Mouse (Mus musculus): Measurements from ENCODE around the gene Ripk3.
A peak's percentile ranks its signal among the peaks of the same experiment; 100 is the strongest.

The Ripk3 gene

DNA sequence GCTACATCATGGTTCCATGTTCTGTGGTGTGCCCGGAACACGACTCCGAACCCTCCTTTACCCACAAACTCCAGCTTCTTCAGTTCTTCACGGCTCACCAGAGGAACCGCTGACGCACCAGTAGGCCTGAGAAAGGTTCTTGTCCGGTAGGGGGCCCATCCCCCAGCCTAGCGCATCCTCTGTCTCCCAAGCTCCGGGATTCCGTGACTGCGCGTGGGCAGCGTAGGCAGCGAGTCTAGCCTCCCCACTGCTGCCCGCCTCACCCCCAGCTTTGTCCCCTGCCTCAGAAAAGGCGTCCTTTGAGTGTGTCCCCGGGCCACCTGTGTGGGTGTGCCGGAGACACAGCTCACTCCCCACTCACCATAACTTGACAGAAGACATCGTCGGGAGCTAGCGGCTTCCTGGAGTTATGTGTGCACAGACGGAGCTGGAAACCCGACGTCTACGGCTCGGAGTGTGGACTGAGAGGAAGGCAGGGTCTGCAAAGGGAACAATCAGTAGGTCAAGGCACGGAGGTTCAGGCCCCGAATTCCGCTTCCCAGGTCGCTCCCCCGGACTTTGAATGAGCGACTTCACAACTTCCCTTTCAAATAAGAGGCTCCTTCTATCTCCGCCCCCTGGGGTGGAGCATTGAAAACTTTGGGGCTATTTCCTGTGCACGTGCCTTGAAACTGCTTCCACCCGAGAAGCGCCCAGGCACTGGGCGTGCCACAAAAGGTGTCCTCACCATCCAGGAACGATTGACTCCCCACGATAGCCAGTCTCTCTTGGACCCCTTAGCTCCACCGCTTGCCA, at the start of gene Ripk3:
Gene Ripk3 (minus strand): TSS at position 610 of the 795 bp plus-strand sequence.
- no peak for DNase-seq (ENCODE audit: low spot score)

DNA sequence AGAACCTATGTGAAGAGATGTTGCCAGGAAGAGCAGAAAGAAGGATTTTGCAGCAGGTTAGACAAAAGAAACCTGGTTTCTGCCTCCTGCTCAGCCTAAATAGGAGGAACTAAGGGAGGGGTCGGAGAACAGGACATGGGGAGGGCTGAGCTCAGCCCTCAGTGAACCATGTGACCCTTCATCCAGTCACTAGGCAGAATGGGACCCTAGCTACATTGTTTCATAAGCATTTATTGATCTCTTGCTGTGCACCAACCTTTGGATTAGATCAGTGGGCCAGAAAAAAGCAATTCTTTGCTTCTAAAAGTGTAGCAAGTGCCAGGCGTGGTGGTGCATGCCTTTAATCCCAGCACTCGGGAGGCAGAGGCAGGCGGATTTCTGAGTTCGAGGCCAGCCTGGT, 49.6 kb upstream of the Ripk3 start:
- DNase-seq (ENCODE audit: low spot score), result no peak

DNA sequence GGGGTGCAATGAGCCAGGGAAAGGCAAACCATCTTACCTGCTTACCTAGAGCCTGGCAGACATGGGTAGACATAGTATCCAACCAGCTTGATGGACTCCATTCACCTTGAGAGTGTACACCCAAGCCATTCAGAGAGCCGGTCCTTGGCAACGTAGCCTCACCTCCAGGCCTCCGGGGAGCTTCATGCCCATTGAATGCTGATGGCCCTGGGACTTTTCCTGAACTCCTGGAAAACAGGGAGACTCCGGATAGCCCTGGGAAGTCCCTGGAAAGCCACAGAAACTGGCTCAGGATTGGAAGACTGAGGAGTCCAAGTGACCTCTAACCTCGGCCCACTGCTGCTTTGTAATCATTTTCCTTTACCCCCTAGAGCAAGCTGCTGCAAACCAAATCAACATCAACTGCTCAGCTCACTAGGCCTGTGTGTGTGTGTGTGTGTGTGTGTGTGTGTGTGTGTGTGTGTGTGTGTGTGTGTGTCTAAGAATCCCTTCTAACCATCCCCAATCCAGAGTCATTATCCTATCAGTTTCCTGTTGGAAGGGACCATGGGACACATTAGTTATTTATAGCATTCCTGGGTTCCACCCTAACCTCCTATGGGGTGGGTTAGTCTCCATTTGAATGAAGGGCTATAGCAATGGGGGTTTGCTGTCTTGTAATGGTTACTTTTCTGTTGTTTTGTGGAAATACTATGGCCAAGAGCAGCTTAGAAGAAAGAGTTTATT, 46.3 kb upstream of the Ripk3 start:
- no peak for DNase-seq (ENCODE audit: low spot score)

DNA sequence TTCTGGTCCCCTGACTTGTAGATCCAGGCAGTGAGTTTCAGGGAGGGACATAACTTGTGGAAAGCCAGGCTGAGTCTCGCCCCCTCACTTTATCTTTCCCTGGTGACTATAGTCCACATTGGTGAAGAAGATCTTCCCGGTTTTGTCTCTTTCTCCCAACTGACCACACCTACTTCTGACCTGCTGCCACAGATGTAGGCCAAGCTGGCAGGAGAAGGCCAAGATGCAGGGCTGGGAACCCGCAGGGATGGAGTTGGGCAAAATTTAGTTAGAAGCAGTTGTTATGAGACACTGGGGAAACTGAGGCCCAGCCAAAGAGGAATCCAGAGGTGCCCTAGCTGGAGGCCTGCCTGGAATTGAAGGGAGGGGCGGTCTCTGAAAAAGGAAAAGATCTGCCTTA, 44.5 kb upstream of the Ripk3 start:
- no peak for DNase-seq (ENCODE audit: low spot score)

DNA sequence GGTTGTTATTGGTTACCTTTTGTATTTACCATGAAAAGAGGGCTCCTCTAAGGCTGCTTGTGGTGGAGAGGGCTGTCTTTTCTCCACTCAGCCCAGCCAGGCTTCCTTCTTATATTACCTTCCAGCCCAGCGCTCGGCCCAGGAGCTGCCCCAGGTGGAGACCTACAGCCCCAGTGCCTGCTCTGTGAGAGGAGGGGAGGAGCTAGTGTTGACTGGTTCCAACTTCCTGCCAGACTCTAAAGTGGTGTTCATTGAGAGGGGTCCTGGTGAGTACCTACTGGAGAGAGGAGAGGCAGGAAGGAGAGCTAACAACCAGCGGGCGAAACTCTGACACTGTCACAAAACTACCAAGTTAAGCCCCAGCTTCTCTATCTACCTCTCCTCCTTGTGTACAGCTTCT, 41.7 kb upstream of the Ripk3 start:
- no peak for DNase-seq (ENCODE audit: low spot score)

DNA sequence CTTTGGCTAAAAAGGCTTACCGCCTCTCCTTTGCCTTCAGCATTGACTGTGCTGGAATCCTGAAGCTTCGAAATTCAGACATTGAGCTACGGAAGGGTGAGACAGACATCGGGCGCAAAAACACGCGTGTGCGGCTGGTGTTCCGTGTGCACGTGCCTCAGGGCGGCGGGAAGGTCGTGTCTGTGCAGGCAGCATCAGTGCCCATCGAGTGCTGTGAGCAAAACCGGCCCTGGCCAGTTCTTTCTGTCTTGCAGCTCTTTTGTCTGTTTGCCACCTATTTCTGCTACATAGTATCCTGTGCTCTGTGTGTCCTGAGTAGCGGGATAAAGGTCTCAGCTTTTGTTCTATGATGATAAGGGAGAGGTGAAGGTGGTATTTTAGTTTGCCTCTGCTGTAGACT, 41.2 kb upstream of the Ripk3 start:
- no peak for DNase-seq (ENCODE audit: low spot score)

DNA sequence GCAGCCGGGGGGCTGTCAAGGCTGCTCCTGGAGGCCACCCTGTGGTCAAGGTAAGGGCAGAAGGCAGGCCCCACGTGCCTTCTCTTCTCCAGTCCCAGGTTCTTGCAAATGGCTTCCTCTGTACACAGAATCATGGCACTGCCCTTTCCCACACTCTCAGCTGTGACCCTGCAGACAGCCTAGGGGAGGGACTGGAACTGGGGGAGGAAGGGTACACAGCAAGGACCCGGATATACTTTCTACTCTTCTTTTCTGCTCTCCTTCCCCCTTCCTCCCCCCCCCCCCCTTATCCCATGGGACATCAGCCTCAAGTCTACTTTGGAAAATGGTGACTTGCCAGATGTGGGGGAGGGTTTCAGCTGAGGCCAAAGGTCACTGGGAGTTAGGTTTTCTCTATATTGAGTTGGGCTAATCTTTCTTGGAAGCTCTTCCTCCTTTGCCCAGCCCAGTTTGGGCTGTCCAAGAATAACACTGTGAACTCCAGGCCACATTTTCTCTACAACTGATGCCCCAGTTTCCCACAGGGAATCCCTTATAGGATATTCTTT, 40.1 kb upstream of the Ripk3 start:
- no peak for DNase-seq (ENCODE audit: low spot score)

DNA sequence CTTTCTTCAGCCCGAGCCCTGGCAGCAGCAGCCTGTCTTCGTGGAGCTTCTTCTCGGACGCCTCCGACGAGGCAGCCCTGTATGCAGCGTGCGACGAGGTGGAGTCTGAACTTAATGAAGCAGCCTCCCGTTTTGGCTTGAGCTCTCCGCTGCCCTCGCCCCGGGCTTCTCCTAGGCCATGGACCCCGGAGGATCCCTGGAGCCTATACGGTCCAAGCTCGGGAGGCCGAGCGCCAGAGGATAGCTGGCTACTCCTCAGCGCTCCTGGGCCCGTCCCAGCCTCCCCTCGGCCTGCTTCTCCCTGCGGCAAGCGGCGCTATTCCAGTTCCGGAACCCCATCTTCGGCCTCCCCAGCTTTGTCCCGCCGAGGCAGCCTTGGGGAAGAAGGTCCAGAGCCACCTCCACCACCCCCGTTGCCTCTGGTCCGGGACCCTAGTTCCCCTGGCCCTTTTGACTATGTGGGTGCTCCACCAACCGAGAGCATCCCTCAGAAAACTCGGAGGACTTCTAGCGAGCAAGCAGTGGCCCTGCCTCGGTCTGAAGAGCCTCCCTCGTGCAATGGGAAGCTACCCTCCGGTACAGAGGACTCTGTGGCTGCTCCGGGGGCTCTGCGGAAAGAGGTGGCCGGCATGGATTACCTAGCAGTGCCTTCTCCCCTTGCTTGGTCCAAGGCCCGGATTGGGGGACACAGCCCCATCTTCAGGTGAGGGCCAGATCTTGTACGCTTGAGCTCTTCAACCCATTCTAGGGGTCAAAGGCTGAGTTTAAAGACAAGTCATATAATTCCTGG, 38.1 kb upstream of the Ripk3 start:
- no peak for DNase-seq (ENCODE audit: low spot score)

DNA sequence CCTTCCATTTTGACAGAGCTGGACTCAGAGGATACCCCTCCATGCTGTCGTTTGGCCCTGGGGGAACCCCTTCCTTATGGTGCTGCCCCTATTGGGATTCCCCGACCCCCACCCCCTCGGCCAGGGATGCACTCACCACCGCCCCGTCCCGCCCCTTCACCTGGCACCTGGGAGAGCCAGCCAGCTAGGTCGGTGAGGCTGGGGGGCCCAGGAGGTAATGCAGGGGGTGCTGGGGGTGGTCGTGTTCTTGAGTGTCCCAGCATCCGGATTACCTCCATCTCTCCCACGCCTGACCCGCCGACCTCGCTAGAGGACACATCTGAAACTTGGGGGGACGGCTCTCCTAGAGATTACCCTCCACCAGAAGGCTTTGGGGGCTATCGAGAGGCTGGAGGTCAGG, 37.5 kb upstream of the Ripk3 start:
- no peak for DNase-seq (ENCODE audit: low spot score)

DNA sequence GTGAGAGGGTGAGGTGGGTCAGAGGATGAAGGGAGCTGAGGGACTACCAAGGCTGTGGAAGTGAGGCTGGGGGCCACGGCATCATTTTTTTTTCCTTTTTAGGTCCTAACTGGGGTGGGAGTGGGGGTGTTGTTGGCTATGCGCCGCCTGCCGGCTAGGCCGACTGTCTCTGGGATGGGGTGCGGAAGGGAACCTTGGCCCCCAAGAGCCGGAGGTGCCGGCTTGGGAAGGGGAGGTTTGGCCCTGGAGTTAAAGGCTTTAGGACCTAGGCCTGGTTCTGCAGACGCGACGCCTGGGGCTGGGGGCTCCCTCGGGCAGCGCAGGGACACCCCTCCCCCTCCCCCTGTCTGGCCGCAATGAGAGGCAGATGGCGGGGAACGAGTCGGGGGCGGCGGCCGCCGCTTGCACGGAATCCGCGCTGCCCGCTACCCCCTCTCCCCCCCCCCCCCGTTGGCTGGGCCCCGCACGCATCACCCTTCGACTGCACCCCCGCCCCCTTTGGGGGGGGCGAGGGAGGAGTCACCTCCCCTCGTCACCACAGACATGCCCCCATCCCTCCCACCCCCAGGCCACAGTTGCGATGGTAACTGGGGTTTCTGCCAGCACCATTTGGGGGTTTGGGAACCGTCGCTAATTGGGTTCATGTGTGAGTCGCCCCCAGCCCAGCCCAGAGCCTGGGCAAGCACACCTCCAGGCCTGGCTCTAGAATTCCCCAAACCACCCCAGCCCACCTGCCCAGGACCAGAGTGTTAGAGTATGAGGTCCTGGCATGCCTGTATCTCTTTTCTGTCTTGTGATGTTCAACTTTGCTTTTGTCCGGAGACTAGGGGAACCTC, 36.8 kb upstream of the Ripk3 start:
- no peak for DNase-seq (ENCODE audit: low spot score)

DNA sequence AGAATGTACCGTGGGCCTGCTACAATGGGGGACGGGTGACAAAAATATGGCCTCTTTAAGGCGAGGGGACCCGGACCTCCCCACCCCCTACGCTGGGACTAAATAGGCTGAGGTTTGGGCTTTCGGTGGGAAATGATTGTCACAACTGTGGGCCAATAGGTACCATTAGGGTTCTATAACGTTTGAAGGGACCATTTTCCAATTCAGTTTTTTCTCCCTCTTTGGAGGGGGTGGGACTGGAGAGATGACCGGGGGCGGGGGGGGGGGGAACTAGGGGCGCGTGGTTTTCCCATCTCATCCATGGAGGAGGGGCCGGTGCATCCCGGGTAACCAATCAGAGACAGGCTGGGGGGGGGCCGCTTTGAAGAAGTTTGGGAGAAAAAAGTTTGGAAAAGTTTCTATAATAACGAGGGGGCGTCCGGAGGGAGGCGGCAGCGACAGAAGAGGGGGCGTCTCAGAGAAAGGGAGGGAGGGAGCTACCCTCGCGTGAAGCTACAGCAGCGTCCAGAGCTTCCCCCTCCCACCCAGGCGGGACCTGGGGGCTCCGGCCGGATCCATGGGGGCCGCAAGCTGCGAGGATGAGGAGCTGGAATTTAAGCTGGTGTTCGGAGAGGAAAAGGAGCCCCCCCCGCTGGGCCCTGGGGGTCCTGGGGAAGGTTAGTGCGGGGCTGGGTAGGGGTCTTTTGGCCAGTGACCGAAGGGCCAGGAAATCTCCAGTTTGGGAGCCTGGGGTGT, 36.0 kb upstream of the Ripk3 start:
- no peak for DNase-seq (ENCODE audit: low spot score)

DNA sequence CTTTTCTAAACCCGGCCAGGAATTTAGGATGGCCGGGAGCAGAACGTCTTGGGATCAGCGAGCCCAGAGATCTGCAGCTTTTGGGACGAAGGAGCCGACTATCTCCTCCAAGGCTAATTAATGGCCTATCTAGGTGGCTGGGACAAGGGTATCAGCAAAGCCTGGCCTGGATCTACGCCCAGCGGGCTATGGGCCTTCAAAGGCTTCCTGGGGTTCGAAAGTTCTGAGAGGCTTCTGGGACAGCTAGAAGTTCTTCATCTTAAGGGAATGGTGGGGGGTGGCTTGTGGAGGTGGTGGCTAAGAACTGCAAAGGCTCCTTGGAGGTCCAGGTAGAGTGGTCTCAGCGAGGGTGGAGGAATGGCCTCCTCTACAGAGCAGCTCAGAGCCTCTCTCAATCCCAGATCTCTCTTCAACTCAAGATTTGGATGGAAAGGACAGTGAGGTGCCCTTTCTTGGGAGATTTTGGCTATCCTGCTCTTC, 35.4 kb upstream of the Ripk3 start:
- DNase-seq (ENCODE audit: low spot score), result no peak

DNA sequence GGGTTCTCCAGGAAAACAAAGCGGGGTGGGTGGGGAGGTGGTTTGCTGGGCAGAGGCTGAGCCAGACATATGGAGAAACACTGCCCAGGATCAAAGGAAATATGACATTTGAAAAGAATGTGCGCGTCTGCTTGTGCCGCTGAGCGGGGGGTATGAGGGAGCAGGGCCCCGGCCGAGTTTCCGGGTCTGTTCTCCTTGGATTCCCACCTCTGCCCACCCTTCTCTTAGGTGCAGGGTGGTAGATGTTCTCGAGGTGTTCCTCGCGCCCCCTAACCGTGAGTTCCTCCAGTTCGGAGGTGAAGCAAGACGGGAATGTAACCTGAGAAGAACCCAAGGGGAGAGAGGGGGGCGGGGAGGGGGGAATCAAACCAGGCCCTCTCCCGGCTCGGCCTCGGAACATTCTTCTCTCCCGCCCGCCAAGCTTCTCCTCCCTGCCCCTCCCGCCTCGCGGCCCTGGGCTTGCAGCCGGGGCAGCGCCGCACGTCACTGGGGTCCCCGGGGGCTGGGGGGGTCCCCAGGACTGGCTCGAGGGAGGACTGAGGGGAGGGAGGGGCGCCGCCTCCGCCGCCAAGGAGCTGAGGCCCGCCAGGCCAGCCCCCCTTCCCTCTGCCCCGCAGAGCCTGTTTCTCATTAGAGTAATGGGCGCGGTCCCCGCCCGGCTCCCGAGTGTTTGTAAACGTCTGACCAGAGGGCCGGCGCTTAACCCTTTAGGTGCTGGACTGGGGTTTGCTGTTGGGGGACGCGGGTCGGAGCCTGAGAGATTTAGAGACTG, 34.5 kb upstream of the Ripk3 start, which contains the start of gene Nfatc4:
Gene Nfatc4 (plus strand): TSS at position 154 of the 772 bp plus-strand sequence.
- no peak for DNase-seq (ENCODE audit: low spot score)

DNA sequence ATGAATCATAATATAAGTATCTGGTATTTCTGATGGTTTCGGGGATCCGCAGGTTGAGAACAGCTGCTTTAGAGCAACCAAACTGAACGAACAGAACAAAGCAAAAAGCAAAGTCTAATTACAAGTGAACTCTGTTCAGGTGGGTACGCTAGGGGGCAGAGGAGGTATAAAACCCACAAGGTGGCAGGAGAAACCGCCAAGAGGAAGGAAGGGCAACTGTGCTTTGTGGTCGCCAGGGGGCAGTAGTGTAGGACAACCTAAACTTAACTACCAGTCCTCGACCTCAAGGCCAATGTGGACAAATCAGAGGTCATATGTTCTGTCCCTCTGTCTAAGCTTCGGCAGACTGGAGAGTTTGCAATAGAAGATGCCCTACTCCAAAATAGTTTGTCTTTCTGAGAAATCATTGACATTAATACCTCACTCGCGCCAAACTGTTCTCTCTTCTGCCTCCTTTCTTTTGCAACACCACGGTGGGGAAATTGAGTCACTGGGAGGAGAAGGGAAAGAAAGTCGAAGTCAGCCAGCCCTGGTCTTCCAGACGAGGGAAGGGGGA, 33.8 kb upstream of the Ripk3 start:
- DNase-seq (ENCODE audit: low spot score), result peak; percentile 43

DNA sequence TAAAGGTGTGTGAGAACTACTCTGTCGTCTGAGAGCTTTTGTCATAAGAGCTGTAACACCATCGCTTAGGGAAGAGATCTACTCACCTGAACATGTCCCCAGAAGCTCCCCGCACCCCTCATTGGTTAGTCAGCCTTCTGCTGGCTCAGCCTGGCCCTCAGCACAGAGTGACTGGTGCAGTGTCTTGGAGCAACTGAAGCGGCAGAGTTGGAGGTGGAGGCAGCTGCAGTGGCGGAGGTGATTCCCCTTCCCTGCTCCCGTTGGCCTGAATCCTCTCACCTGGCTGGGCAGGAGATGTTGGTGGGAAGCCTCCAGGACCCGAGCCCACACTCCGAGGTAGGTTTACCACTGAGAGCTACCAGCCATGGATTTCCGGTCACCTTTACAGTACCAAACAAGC, 31.9 kb upstream of the Ripk3 start:
- no peak for DNase-seq (ENCODE audit: low spot score)

DNA sequence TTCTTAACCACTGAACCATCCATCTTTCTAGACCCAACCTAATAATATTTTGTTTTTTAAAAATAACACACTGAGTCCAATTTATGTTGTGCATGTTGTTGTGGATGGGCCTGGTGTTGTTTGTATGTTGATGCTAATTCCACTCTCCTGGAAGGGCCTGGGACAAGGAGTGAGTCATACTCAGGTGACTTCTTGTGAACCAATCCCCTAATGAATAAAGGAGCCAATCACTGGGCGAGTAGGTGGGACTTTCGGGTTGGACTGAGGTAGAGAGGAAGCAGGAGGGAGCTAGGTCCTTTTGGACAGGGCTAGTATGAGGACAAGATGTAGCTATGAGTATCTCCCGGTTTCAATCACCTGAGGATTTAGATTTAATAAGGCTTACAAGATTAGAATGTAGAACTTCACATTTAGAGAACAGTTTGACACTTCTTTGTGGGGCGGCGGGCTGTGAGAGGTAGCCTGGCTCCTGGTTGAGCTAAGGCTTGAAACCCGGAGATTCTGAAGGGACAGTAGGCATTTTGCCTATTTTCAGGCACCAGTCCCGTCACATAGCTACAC, 31.3 kb upstream of the Ripk3 start:
- DNase-seq (ENCODE audit: low spot score), result no peak

DNA sequence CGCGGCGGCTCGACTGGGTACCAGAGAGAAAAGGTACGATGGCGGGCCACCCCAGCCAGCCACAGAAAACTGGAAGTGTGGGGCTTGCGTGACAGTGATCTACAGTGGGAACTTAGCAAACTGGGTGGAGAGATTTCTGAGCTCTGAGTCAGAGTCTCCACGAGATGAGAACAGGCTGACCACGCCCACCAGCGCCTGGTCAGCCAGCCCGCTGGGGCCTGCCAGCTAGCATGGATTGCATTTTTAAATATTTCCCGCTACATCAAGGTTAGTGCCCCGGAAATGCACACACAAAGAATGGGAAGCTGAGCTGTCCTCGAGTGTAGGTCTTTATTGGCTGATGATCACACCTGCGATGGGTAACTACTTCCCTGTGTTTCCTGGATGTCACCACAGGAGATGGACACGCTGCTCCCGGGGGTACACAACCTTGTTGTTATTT, 26.7 kb upstream of the Ripk3 start:
- no peak for DNase-seq (ENCODE audit: low spot score)

DNA sequence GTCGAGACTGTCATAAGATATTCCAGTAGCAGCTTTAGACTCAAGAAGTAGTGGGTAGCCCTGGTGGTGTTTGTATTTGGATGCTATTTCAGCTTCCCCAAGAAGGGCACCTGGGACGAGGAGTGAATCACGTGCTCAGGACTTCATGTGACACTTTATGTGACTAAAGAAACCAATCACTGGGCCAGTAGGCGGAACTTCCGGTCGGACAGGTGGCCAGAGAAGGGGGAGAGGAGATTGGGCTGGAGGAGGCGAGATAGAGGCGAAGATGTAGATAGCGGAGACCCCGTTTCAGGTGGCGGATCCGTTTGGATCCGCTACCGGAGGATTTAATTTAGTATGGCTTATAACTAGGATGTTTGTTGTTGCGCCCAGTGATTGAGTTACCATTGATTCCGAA, 26.2 kb upstream of the Ripk3 start:
- DNase-seq (ENCODE audit: low spot score), result no peak

All from layer of hippocampus, adult 9-10 months (tissue).